Mouse (Mus musculus): ENCODE measurements around the gene Ralb. TPM values are rescaled to one million over a fixed set of nuclear protein-coding genes. Genes with fewer than 3 reads are reported as not detected.
A peak's percentile ranks its signal among the peaks of the same experiment; 100 is the strongest.

Ralb gene
- polyA plus RNA-seq, 1 experiment from 2014 or later: 124 TPM

- ATAC-seq (replicated peaks; ENCODE audit: low FRiP score, low TSS enrichment, low read depth): no peak
- Histone ChIP-seq H3K36me3 (ENCODE audit: control insufficient read depth, insufficient read depth, low read length) (peaks cover 12% of the 10 kb centered on the region), H3K4me1 (replicated peaks; ENCODE audit: control insufficient read depth, insufficient read depth, low read length) (no peaks in the 10 kb centered on the region), H3K9me3 (ENCODE audit: control insufficient read depth, low read length) (peaks cover 4% of the 10 kb centered on the region; the same call in 1 of the 2 replicates), H3K27ac (ENCODE audit: low read depth) (no peak overlapping the region), H3K4me2 (ENCODE audit: low read length) (no peak overlapping the region), H3K9ac (ENCODE audit: low read length) (no peak overlapping the region), H3K4me3 (ENCODE audit: low read depth, low read length) (no peak overlapping the region), H3K27me3 (replicated peaks; ENCODE audit: control insufficient read depth, insufficient read depth, low read length) (no peaks in the 10 kb centered on the region)
- 88% methylated on average over 18 of the region's 18 CpGs for WGBS
- no peak for DNase-seq (ENCODE audit: low spot score)
These were observed 28.7 kb upstream of the Ralb start for GRCm38 (mm10) chr1:119533093-119533805.

- WGBS: 96% methylated on average over 6 of the region's 6 CpGs
- Histone ChIP-seq H3K9ac (ENCODE audit: low read length) (no peak overlapping the region), H3K27me3 (replicated peaks; ENCODE audit: control insufficient read depth, insufficient read depth, low read length) (no peaks in the 10 kb centered on the region), H3K4me2 (ENCODE audit: low read length) (no peak overlapping the region), H3K4me3 (ENCODE audit: low read depth, low read length) (no peak overlapping the region), H3K36me3 (ENCODE audit: control insufficient read depth, insufficient read depth, low read length) (peaks cover 22% of the 10 kb centered on the region), H3K4me1 (replicated peaks; ENCODE audit: control insufficient read depth, insufficient read depth, low read length) (no peaks in the 10 kb centered on the region), H3K27ac (ENCODE audit: low read depth) (no peak overlapping the region), H3K9me3 (ENCODE audit: control insufficient read depth, low read length) (peaks cover 6% of the 10 kb centered on the region)
- DNase-seq (ENCODE audit: low spot score): no peak
- 0 out of 2 replicates have a peak, but pooled peaks have one; percentile 28 for ATAC-seq (replicated peaks; ENCODE audit: low FRiP score, low TSS enrichment, low read depth)
These were observed 27.6 kb upstream of the Ralb start for GRCm38 (mm10) chr1:119532165-119532564.

- no peak overlapping the region for H3K27ac ChIP-seq (ENCODE audit: low read depth)
- WGBS: 68% methylated on average over 13 of the region's 13 CpGs
These were observed 26.3 kb upstream of the Ralb start for GRCm38 (mm10) chr1:119530941-119531340.

GRCm38 (mm10) chr1:119525689-119526591 lies 21.3 kb upstream of the Ralb start, which contains the start of gene Tmem185b:
Tmem185b (plus strand) TSS chr1:119526160.
- WGBS: 2% methylated on average over 70 of the region's 82 CpGs

More at GRCm38 (mm10) chr1:119530941-119531340, 26.3 kb upstream of the Ralb start:
- Histone ChIP-seq H3K4me2 (ENCODE audit: low read length) (no peak overlapping the region), H3K27me3 (replicated peaks; ENCODE audit: control insufficient read depth, insufficient read depth, low read length) (no peaks in the 10 kb centered on the region), H3K9me3 (ENCODE audit: control insufficient read depth, low read length) (peaks cover 14% of the 10 kb centered on the region), H3K9ac (ENCODE audit: low read length) (no peak overlapping the region), H3K4me3 (ENCODE audit: low read depth, low read length) (no peak overlapping the region), H3K4me1 (replicated peaks; ENCODE audit: control insufficient read depth, insufficient read depth, low read length) (0 out of 2 replicates have a peak, but pooled peaks cover 5% of the 10 kb centered on the region), H3K36me3 (ENCODE audit: control insufficient read depth, insufficient read depth, low read length) (peaks cover 23% of the 10 kb centered on the region)
- ATAC-seq (replicated peaks; ENCODE audit: low FRiP score, low TSS enrichment, low read depth): no peak
- no peak for DNase-seq (ENCODE audit: low spot score)

GRCm38 (mm10) chr1:119525004-119525444 lies 20.4 kb upstream of the Ralb start:
- peaks cover 14% of the 10 kb centered on the region for H3K9me3 ChIP-seq (ENCODE audit: control insufficient read depth, low read length)
- peak overlapping the region; percentile 50 for H3K4me3 ChIP-seq (ENCODE audit: low read depth, low read length)
- H3K4me1 ChIP-seq (replicated peaks; ENCODE audit: control insufficient read depth, insufficient read depth, low read length): peaks cover 15% of the 10 kb centered on the region
- 26% methylated on average over 5 of the region's 5 CpGs for WGBS
- H3K9ac ChIP-seq (ENCODE audit: low read length): peak overlapping the region; percentile 62; the same call in 1 of the 2 replicates
- no peak for ATAC-seq (replicated peaks; ENCODE audit: low FRiP score, low TSS enrichment, low read depth)
- peaks cover 23% of the 10 kb centered on the region for H3K36me3 ChIP-seq (ENCODE audit: control insufficient read depth, insufficient read depth, low read length)
- H3K27ac ChIP-seq (ENCODE audit: low read depth): no peak overlapping the region; the same call in 1 of the 2 replicates
- no peak for DNase-seq (ENCODE audit: low spot score)
- no peaks in the 10 kb centered on the region for H3K27me3 ChIP-seq (replicated peaks; ENCODE audit: control insufficient read depth, insufficient read depth, low read length)
- peak overlapping the region; percentile 73 for H3K4me2 ChIP-seq (ENCODE audit: low read length)

More at GRCm38 (mm10) chr1:119525689-119526591, 21.3 kb upstream of the Ralb start, which contains the start of gene Tmem185b:
- Histone ChIP-seq H3K9ac (ENCODE audit: low read length) (peak within 1 kb of the TSS; percentile 62), H3K36me3 (ENCODE audit: control insufficient read depth, insufficient read depth, low read length) (peaks cover 23% of the 10 kb centered on the region), H3K4me1 (replicated peaks; ENCODE audit: control insufficient read depth, insufficient read depth, low read length) (peaks cover 15% of the 10 kb centered on the region), H3K9me3 (ENCODE audit: control insufficient read depth, low read length) (peaks cover 14% of the 10 kb centered on the region), H3K4me2 (ENCODE audit: low read length) (peak within 1 kb of the TSS; percentile 73), H3K27me3 (replicated peaks; ENCODE audit: control insufficient read depth, insufficient read depth, low read length) (no peaks in the 10 kb centered on the region), H3K4me3 (ENCODE audit: low read depth, low read length) (peak within 1 kb of the TSS; percentile 50), H3K27ac (ENCODE audit: low read depth) (peak within 1 kb of the TSS; percentile 83)
- DNase-seq (ENCODE audit: low spot score) (peak; percentile 96), ATAC-seq (replicated peaks; ENCODE audit: low FRiP score, low TSS enrichment, low read depth) (peak; percentile 97)

GRCm38 (mm10) chr1:119523826-119524225 lies 19.2 kb upstream of the Ralb start:
- Histone ChIP-seq H3K36me3 (ENCODE audit: control insufficient read depth, insufficient read depth, low read length) (peaks cover 17% of the 10 kb centered on the region), H3K9ac (ENCODE audit: low read length) (no peak overlapping the region), H3K4me2 (ENCODE audit: low read length) (no peak overlapping the region), H3K9me3 (ENCODE audit: control insufficient read depth, low read length) (peaks cover 11% of the 10 kb centered on the region), H3K4me3 (ENCODE audit: low read depth, low read length) (no peak overlapping the region), H3K4me1 (replicated peaks; ENCODE audit: control insufficient read depth, insufficient read depth, low read length) (peaks cover 15% of the 10 kb centered on the region), H3K27me3 (replicated peaks; ENCODE audit: control insufficient read depth, insufficient read depth, low read length) (no peaks in the 10 kb centered on the region), H3K27ac (ENCODE audit: low read depth) (no peak overlapping the region)
- no peak for ATAC-seq (replicated peaks; ENCODE audit: low FRiP score, low TSS enrichment, low read depth)
- 91% methylated on average over 7 of the region's 7 CpGs for WGBS
- DNase-seq (ENCODE audit: low spot score): no peak

GRCm38 (mm10) chr1:119523369-119523768 lies 18.8 kb upstream of the Ralb start:
- peaks cover 15% of the 10 kb centered on the region for H3K4me1 ChIP-seq (replicated peaks; ENCODE audit: control insufficient read depth, insufficient read depth, low read length)
- ATAC-seq (replicated peaks; ENCODE audit: low FRiP score, low TSS enrichment, low read depth) (no peak), DNase-seq (ENCODE audit: low spot score) (no peak)
- WGBS: 82% methylated on average over 7 of the region's 7 CpGs
- no peak overlapping the region for H3K27ac ChIP-seq (ENCODE audit: low read depth)
- H3K36me3 ChIP-seq (ENCODE audit: control insufficient read depth, insufficient read depth, low read length): peaks cover 13% of the 10 kb centered on the region
- no peak overlapping the region for H3K4me3 ChIP-seq (ENCODE audit: low read depth, low read length)
- no peak overlapping the region for H3K9ac ChIP-seq (ENCODE audit: low read length)
- H3K4me2 ChIP-seq (ENCODE audit: low read length): no peak overlapping the region
- peaks cover 10% of the 10 kb centered on the region for H3K9me3 ChIP-seq (ENCODE audit: control insufficient read depth, low read length)
- H3K27me3 ChIP-seq (replicated peaks; ENCODE audit: control insufficient read depth, insufficient read depth, low read length): no peaks in the 10 kb centered on the region

- Histone ChIP-seq H3K9ac (ENCODE audit: low read length) (no peak overlapping the region), H3K27ac (ENCODE audit: low read depth) (no peak overlapping the region), H3K4me3 (ENCODE audit: low read depth, low read length) (no peak overlapping the region), H3K4me2 (ENCODE audit: low read length) (no peak overlapping the region), H3K36me3 (ENCODE audit: control insufficient read depth, insufficient read depth, low read length) (peaks cover 7% of the 10 kb centered on the region; the same call in 1 of the 2 replicates), H3K27me3 (replicated peaks; ENCODE audit: control insufficient read depth, insufficient read depth, low read length) (no peaks in the 10 kb centered on the region), H3K4me1 (replicated peaks; ENCODE audit: control insufficient read depth, insufficient read depth, low read length) (peaks cover 15% of the 10 kb centered on the region), H3K9me3 (ENCODE audit: control insufficient read depth, low read length) (peaks cover 10% of the 10 kb centered on the region)
- WGBS: 81% methylated on average over 4 of the region's 4 CpGs
- DNase-seq (ENCODE audit: low spot score) (no peak), ATAC-seq (replicated peaks; ENCODE audit: low FRiP score, low TSS enrichment, low read depth) (no peak)
These were observed 18.1 kb upstream of the Ralb start for GRCm38 (mm10) chr1:119522726-119523125.
